Mouse (Mus musculus) kidney, postnatal 0 days (tissue): ENCODE results near the gene Ccdc7a. TPM values are rescaled to one million over a fixed set of nuclear protein-coding genes. Genes with fewer than 3 reads are reported as not detected.

Experiments used
- ATAC-seq: fragments of 200-750 bp; cut with Nextera tagmentation; replicated peaks from 2 replicates; pipeline ENCODE4 v1.8.0; 2017; ENCODE audit warnings: low read depth, moderate number of reproducible peaks, moderate TSS enrichment, moderate library complexity; ENCODE audit not compliant: low FRiP score
- DNase-seq: peaks from one replicate; pipeline ENCODE4 v3.0.0-alpha.2; 2016; ENCODE audit warnings: low spot score
- H3K27ac ChIP-seq: fragments of 300-500 bp; sonication (generic); 2 replicates; pipeline ENCODE4 v1.5.1; 2014; ENCODE audit warnings: mild to moderate bottlenecking
- H3K27me3 ChIP-seq: fragments of 300-500 bp; sonication (generic); 2 replicates; pipeline ENCODE4 v1.6.1; 2014; ENCODE audit warnings: low read length, mixed read lengths; ENCODE audit not compliant: insufficient read depth
- H3K36me3 ChIP-seq: fragments of 300-500 bp; sonication (generic); 2 replicates; pipeline ENCODE4 v1.6.1; 2014; ENCODE audit warnings: low read length, mixed read lengths; ENCODE audit not compliant: insufficient read depth
- H3K4me1 ChIP-seq: fragments of 300-500 bp; sonication (generic); replicated peaks from 2 replicates; pipeline ENCODE4 v1.6.1; 2014; ENCODE audit warnings: antibody characterized with exemption, low read length, mixed read lengths; ENCODE audit not compliant: insufficient read depth
- H3K4me2 ChIP-seq: fragments of 300-500 bp; sonication (generic); 2 replicates; pipeline ENCODE4 v1.6.1; 2014; ENCODE audit warnings: mild to moderate bottlenecking, low read length, moderate library complexity, mixed read lengths
- H3K4me3 ChIP-seq: fragments of 300-500 bp; sonication (generic); replicated peaks from 2 replicates; pipeline ENCODE4 v1.5.1; 2014; ENCODE audit warnings: low read depth, low read length
- H3K9ac ChIP-seq: fragments of 300-500 bp; sonication (generic); 2 replicates; pipeline ENCODE4 v1.6.1; 2014; ENCODE audit warnings: low read depth, low read length
- H3K9me3 ChIP-seq: fragments of 300-500 bp; sonication (generic); replicated peaks from 2 replicates; pipeline ENCODE4 v1.6.1; 2016; ENCODE audit warnings: low read length, inconsistent platforms, mixed read lengths
- CTCF ChIP-seq: IDR thresholded peaks from 2 replicates; pipeline ENCODE4 v1.5.1; 2016; ENCODE audit warnings: antibody characterized with exemption, low read depth, mild to moderate bottlenecking, moderate library complexity
- WGBS: fragments of 180-500 bp; shearing (Covaris S2); extraction: QIAGEN DNeasy Blood & Tissue Kit; methylation state at CpG from one replicate; pipeline ENCODE4 v1.1.7; 2014; 5-methylcytosine and 5-hydroxymethylcytosine counted together
- polyA plus RNA-seq: library from polyadenylated mRNA; unstranded; fragments of >200 nt; fragmentation: Nextera tagmentation; extraction: Ambion mirVana; gene quantifications from 2 replicates; pipeline ENCODE4 v1.2.1, GENCODE M21; 2015

The Ccdc7a gene
- polyA plus RNA-seq, 1 experiment from 2014 or later, result not detected

GRCm38 (mm10) chr8:128724819-128725218, 340.5 kb downstream of the Ccdc7a start:
- ATAC-seq, result 0 out of 2 replicates have a peak, but pooled peaks have one; percentile 57
- Histone ChIP-seq H3K27me3 (no peaks in the 10 kb centered on the region), H3K27ac (no peak overlapping the region), H3K4me2 (no peak overlapping the region), H3K4me1 (no peaks in the 10 kb centered on the region), H3K4me3 (no peak overlapping the region), H3K9me3 (no peaks in the 10 kb centered on the region), H3K36me3 (peaks cover 56% of the 10 kb centered on the region), H3K9ac (no peak overlapping the region)
- 54% methylated on average over 1 of the region's 1 CpGs for WGBS
- DNase-seq, result peak; percentile 73
- peak; percentile 77 for TF ChIP-seq CTCF

DNA sequence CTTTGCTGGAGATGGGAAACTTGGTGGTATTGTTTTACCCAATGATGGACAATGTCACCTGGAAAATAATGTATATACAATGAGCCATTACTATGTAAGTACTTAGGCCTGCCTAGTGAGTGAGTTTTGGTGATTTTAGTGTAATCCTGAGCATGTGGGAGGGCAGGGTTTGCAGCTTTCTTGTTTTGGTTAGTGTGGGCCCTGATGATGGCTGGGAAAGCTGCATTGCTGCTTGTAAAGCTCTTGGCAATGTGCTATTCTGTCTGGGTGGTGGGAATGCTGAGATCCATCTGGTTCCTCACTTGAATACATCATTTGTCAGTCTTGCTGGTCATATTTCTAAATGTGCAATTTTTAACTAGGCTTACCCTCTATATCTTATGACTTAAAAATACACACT, 349.1 kb downstream of the Ccdc7a start:
- H3K9me3 ChIP-seq, result no peaks in the 10 kb centered on the region
- no peak overlapping the region for H3K9ac ChIP-seq
- DNase-seq (no peak), ATAC-seq (no peak)
- H3K4me2 ChIP-seq, result no peak overlapping the region
- no peak overlapping the region for H3K4me3 ChIP-seq
- peaks cover 49% of the 10 kb centered on the region for H3K36me3 ChIP-seq
- no peaks in the 10 kb centered on the region for H3K27me3 ChIP-seq
- no peak for TF ChIP-seq CTCF
- no peak overlapping the region for H3K27ac ChIP-seq
- H3K4me1 ChIP-seq, result no peaks in the 10 kb centered on the region

DNA sequence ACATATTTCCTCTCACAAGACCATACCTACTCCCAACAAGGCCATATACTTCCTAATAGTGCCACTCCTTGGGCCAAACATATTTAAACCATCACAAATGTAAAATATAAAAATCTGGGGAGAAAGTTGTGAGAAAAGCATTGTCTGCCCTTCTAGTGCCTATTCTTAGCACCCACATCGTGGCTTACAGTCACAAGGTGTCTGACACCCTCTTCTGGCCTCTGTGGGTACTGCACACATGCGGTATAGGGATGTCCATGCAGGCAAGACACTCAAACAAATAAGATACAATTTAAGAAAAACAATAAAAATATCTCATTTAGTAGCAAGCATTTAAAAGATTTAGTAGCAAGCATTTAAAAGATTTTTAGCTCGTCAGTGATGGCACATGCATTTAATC, 356.1 kb downstream of the Ccdc7a start:
- peak; percentile 80 for DNase-seq
- Histone ChIP-seq H3K27me3 (no peaks in the 10 kb centered on the region), H3K27ac (no peak overlapping the region), H3K4me3 (no peak overlapping the region), H3K4me2 (no peak overlapping the region), H3K9me3 (no peaks in the 10 kb centered on the region), H3K36me3 (peaks cover 38% of the 10 kb centered on the region), H3K4me1 (0 out of 2 replicates have a peak, but pooled peaks cover 3% of the 10 kb centered on the region), H3K9ac (no peak overlapping the region)
- WGBS, result 47% methylated on average over 3 of the region's 3 CpGs
- TF ChIP-seq CTCF, result peak; percentile 87
- no peak for ATAC-seq

- Histone ChIP-seq H3K9ac (no peak overlapping the region), H3K36me3 (peaks cover 10% of the 10 kb centered on the region), H3K9me3 (no peaks in the 10 kb centered on the region), H3K27me3 (no peaks in the 10 kb centered on the region), H3K4me2 (no peak overlapping the region), H3K4me1 (0 out of 2 replicates have a peak, but pooled peaks cover 3% of the 10 kb centered on the region), H3K4me3 (no peak overlapping the region), H3K27ac (no peak overlapping the region)
- TF ChIP-seq CTCF, result no peak
- 83% methylated on average over 2 of the region's 2 CpGs for WGBS
- no peak for ATAC-seq
- no peak for DNase-seq
These were observed 360.5 kb downstream of the Ccdc7a start for GRCm38 (mm10) chr8:128704836-128705235.

GRCm38 (mm10) chr8:128704376-128704775, 360.9 kb downstream of the Ccdc7a start:
- ATAC-seq (no peak), DNase-seq (no peak)
- WGBS, result 73% methylated on average over 1 of the region's 1 CpGs
- Histone ChIP-seq H3K27me3 (no peaks in the 10 kb centered on the region), H3K27ac (no peak overlapping the region), H3K4me1 (0 out of 2 replicates have a peak, but pooled peaks cover 3% of the 10 kb centered on the region), H3K4me2 (no peak overlapping the region), H3K4me3 (no peak overlapping the region), H3K36me3 (peaks cover 10% of the 10 kb centered on the region), H3K9ac (no peak overlapping the region), H3K9me3 (no peaks in the 10 kb centered on the region)
- TF ChIP-seq CTCF, result no peak

GRCm38 (mm10) chr8:128697945-128698344, 367.4 kb downstream of the Ccdc7a start:
- no peak for TF ChIP-seq CTCF
- H3K9me3 ChIP-seq, result no peaks in the 10 kb centered on the region
- no peaks in the 10 kb centered on the region for H3K36me3 ChIP-seq
- no peak overlapping the region for H3K4me2 ChIP-seq
- no peak overlapping the region for H3K9ac ChIP-seq
- ATAC-seq (no peak), DNase-seq (no peak)
- H3K4me3 ChIP-seq, result no peak overlapping the region
- WGBS, result 72% methylated on average over 3 of the region's 3 CpGs
- no peak overlapping the region for H3K27ac ChIP-seq
- H3K27me3 ChIP-seq, result no peaks in the 10 kb centered on the region
- 0 out of 2 replicates have a peak, but pooled peaks cover 4% of the 10 kb centered on the region for H3K4me1 ChIP-seq

DNA sequence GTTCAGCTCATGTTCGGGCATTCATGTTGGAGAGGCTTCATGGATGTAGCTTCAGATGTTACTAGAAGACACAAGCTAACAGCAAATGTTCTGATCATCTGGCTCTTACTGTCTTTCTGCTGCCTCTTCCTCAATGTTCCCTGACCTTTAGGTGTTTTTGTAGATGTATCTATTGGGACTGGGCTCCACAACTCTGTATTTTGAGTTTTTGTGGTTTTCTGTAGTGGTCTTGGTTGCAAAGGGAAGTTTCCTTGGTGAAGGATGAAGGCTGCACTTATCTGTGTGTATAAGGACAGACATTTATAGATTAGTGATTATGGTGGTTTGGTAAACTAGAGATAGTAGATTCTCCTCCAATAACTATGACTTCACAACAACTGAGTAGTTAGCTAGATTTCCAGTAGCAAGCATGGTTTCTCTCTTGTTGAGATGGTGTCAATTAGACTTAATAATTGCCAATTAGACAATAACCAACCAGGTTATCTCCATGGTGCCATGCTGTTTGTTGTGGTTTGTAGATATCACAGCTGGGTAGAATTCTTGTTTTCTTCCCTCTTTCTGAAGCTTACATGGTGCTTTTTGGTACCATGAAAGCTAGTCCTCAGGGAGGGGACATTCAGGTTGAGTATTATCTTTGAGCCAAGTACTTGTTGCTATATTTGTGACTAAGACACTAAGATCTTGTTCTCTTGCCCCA, 368.5 kb downstream of the Ccdc7a start:
- Histone ChIP-seq H3K4me1 (0 out of 2 replicates have a peak, but pooled peaks cover 4% of the 10 kb centered on the region), H3K9ac (no peak overlapping the region), H3K27ac (no peak overlapping the region), H3K36me3 (no peaks in the 10 kb centered on the region), H3K27me3 (no peaks in the 10 kb centered on the region), H3K9me3 (no peaks in the 10 kb centered on the region), H3K4me3 (no peak overlapping the region), H3K4me2 (no peak overlapping the region)
- DNase-seq, result no peak
- no peak for ATAC-seq
- WGBS, result 97% methylated on average over 1 of the region's 1 CpGs
- TF ChIP-seq CTCF, result no peak
